Mouse (Mus musculus): ENCODE measurements around the gene Vcp.

Gene Vcp

GRCm38 (mm10) chr4:42951206-42952195, 48.8 kb downstream of the Vcp start:
- in situ Hi-C loops (cut with MboI; ENCODE audit: unreplicated experiment in 2 of 2), result loop anchor here in 1 of 2 experiments (25.0 kb wide), 3 partner anchors 1389 to 1889 kb away; partner anchors contain the start of genes Dnaic1, Fam219a, Kif24 and Nudt2

- in situ Hi-C loops (cut with MboI; ENCODE audit: unreplicated experiment in 2 of 2), result loop anchor here in 1 of 2 experiments (25.0 kb wide), 3 partner anchors 1388 to 1888 kb away; partner anchors contain the start of genes Dnaic1, Fam219a, Kif24 and Nudt2
Observed at GRCm38 (mm10) chr4:42950065-42950558, 50.2 kb downstream of the Vcp start.

- in situ Hi-C loops (cut with MboI; ENCODE audit: unreplicated experiment in 2 of 2), result loop anchor here (10.0 to 25.0 kb wide), 4 partner anchors 1195 to 1887 kb away; partner anchors contain the start of genes Dnaic1 (in 1 of the 2), Fam219a (in 1 of the 2), Galt (in 1 of the 2) and Kif24 (in 1 of the 2)
Observed at GRCm38 (mm10) chr4:42949676-42950051, 50.6 kb downstream of the Vcp start, which contains the start of gene Dnajb5. Dnajb5 (plus strand) TSS chr4:42949814.

- in situ Hi-C loops (cut with MboI; ENCODE audit: unreplicated experiment in 2 of 2), result loop anchor here in 1 of 2 experiments (10.0 kb wide), 1 partner anchor 1194 kb away; the partner anchor contains the start of genes Galt and Sigmar1
Observed at GRCm38 (mm10) chr4:42949051-42949675, 51.1 kb downstream of the Vcp start.

- in situ Hi-C loops (cut with MboI; ENCODE audit: unreplicated experiment in 2 of 2), result loop anchor here in 1 of 2 experiments (10.0 kb wide), 1 partner anchor 1194 kb away; the partner anchor contains the start of genes Galt and Sigmar1
Observed at GRCm38 (mm10) chr4:42948527-42948926, 51.8 kb downstream of the Vcp start.

GRCm38 (mm10) chr4:42946733-42947290, 53.5 kb downstream of the Vcp start:
- in situ Hi-C loops (cut with MboI; ENCODE audit: unreplicated experiment in 2 of 2), result loop anchor here in 1 of 2 experiments (10.0 kb wide), 1 partner anchor 1192 kb away; the partner anchor contains the start of genes Galt and Sigmar1

GRCm38 (mm10) chr4:42945952-42946351, 54.4 kb downstream of the Vcp start:
- in situ Hi-C loops (cut with MboI; ENCODE audit: unreplicated experiment in 2 of 2), result loop anchor here in 1 of 2 experiments (10.0 kb wide), 1 partner anchor 1191 kb away; the partner anchor contains the start of genes Galt and Sigmar1

- in situ Hi-C loops (cut with MboI; ENCODE audit: unreplicated experiment in 2 of 2), result loop anchor here in 1 of 2 experiments (10.0 kb wide), 1 partner anchor 1191 kb away; the partner anchor contains the start of genes Galt and Sigmar1
Observed at GRCm38 (mm10) chr4:42945445-42945844, 54.9 kb downstream of the Vcp start.

- in situ Hi-C loops (cut with MboI; ENCODE audit: unreplicated experiment in 2 of 2), result loop anchor here in 1 of 2 experiments (10.0 kb wide), 1 partner anchor 1190 kb away; the partner anchor contains the start of genes Galt and Sigmar1
Observed at GRCm38 (mm10) chr4:42945043-42945442, 55.3 kb downstream of the Vcp start.

GRCm38 (mm10) chr4:42944185-42944584, 56.1 kb downstream of the Vcp start:
- in situ Hi-C loops (cut with MboI; ENCODE audit: unreplicated experiment in 2 of 2), result loop anchor here in 1 of 2 experiments (10.0 kb wide), 1 partner anchor 1189 kb away; the partner anchor contains the start of genes Galt and Sigmar1

- in situ Hi-C loops (cut with MboI; ENCODE audit: unreplicated experiment in 2 of 2), result loop anchor here in 1 of 2 experiments (10.0 kb wide), 1 partner anchor 1189 kb away; the partner anchor contains the start of genes Galt and Sigmar1
Observed at GRCm38 (mm10) chr4:42943341-42943740, 57.0 kb downstream of the Vcp start.

- in situ Hi-C loops (cut with MboI; ENCODE audit: unreplicated experiment in 2 of 2), result loop anchor here in 1 of 2 experiments (10.0 kb wide), 1 partner anchor 1187 kb away; the partner anchor contains the start of genes Galt and Sigmar1
Observed at GRCm38 (mm10) chr4:42941396-42941795, 58.9 kb downstream of the Vcp start.

GRCm38 (mm10) chr4:42933630-42934029, 66.7 kb downstream of the Vcp start:
- in situ Hi-C loops (cut with MboI; ENCODE audit: unreplicated experiment in 2 of 2), result no loop called here

GRCm38 (mm10) chr4:42932229-42932969, 67.9 kb downstream of the Vcp start:
- in situ Hi-C loops (cut with MboI; ENCODE audit: unreplicated experiment in 2 of 2), result no loop called here

Data from v-Abl transformed pro-B cells (cell line).